Mouse (Mus musculus) ES-E14 (cell line): Measurements from ENCODE around the gene Cbln1. TPM values are rescaled to one million over a fixed set of nuclear protein-coding genes. Genes with fewer than 3 reads are reported as not detected.
A peak's percentile ranks its signal among the peaks of the same experiment; 100 is the strongest.

Experiments used
- DNase-seq: peaks from one replicate; pipeline ENCODE4 v3.0.0-alpha.2; 2013; ENCODE audit warnings: low read depth, low spot score
- H3K27ac ChIP-seq: 2 replicates; pipeline ENCODE4 v1.5.1; 2012; ENCODE audit warnings: low read depth, mild to moderate bottlenecking, low read length, moderate library complexity, mixed read lengths; ENCODE audit not compliant: poor library complexity, insufficient read depth, severe bottlenecking
- H3K36me3 ChIP-seq: 2 replicates; pipeline ENCODE4 v1.6.1; 2012; ENCODE audit warnings: mild to moderate bottlenecking, low read length, moderate library complexity, mixed read lengths; ENCODE audit not compliant: control insufficient read depth, poor library complexity, insufficient read depth, severe bottlenecking
- H3K4me1 ChIP-seq, 2 experiments: fragments of 150-350 bp in 1 of 2; sonication (generic) in 1 of 2; 2 replicates each; pipeline ENCODE4 v1.6.1; 2012; ENCODE audit warnings: low read length in 2 of 2, mild to moderate bottlenecking in 1 of 2, mixed read lengths in 1 of 2; ENCODE audit not compliant: control insufficient read depth in 2 of 2, insufficient read depth in 2 of 2, poor library complexity in 1 of 2
- H3K4me3 ChIP-seq, 2 experiments: fragments of 150-350 bp in 1 of 2; sonication (generic) in 1 of 2; 2 replicates each; pipeline ENCODE4 v1.5.1; 2012; ENCODE audit warnings: low read length in 2 of 2, low read depth in 1 of 2, mild to moderate bottlenecking in 1 of 2, mixed read lengths in 1 of 2; ENCODE audit not compliant: insufficient read depth in 1 of 2, poor library complexity in 1 of 2, severe bottlenecking in 1 of 2
- H3K9ac ChIP-seq: 2 replicates; pipeline ENCODE4 v1.6.1; 2012; ENCODE audit warnings: low read depth, mild to moderate bottlenecking, low read length, mixed read lengths; ENCODE audit not compliant: poor library complexity, insufficient read depth, severe bottlenecking
- H3K9me3 ChIP-seq: fragments of 150-350 bp; sonication (generic); 2 replicates; pipeline ENCODE4 v1.6.1; 2012; ENCODE audit warnings: low read depth, mild to moderate bottlenecking, low read length; ENCODE audit not compliant: control insufficient read depth, insufficient read depth
- CHD2 ChIP-seq: IDR thresholded peaks from 2 replicates; pipeline ENCODE4 v1.6.1; 2014; ENCODE audit warnings: mild to moderate bottlenecking, low read depth, low read length, inconsistent platforms
- HCFC1 ChIP-seq: IDR thresholded peaks from 2 replicates; pipeline ENCODE4 v1.6.1; 2012; ENCODE audit warnings: low read length, inconsistent platforms, borderline replicate concordance; ENCODE audit not compliant: insufficient read depth
- MAFK ChIP-seq: IDR thresholded peaks from 2 replicates; pipeline ENCODE4 v1.6.1; 2014; ENCODE audit warnings: mild to moderate bottlenecking, low read depth, low read length, inconsistent platforms; ENCODE audit not compliant: insufficient read depth
- ZC3H11A ChIP-seq: IDR thresholded peaks from 2 replicates; pipeline ENCODE4 v1.6.1; 2012; ENCODE audit warnings: low read depth, mild to moderate bottlenecking, inconsistent platforms, low read length, borderline replicate concordance
- ZNF384 ChIP-seq: IDR thresholded peaks from 2 replicates; pipeline ENCODE4 v1.6.1; 2012; ENCODE audit warnings: low read depth, low read length, inconsistent platforms
- in situ Hi-C, 2 experiments: fragments of 600-800 bp; cut with MboI; formaldehyde crosslinking; loops; one replicate each; pipeline ENCODE4 v1.15.1; 2025; ENCODE audit warnings: low sequenced_read_pairs in 2 of 2, inconsistent platforms in 1 of 2; ENCODE audit not compliant: unreplicated experiment in 2 of 2
- total RNA-seq: library from RNA; depleted of rRNA; stranded (reverse); fragments of 300-350 nt; gene quantifications from 2 replicates; pipeline ENCODE4 v1.2.3, GENCODE M21; 2012

Cbln1 gene
- total RNA-seq, 1 experiment, result 3.6 TPM

- in situ Hi-C loops, result no loop called here
- DNase-seq, result no peak
- Histone ChIP-seq H3K4me1 (peaks cover 0 to 4% of the 10 kb centered on the region in 2 experiments; a peak in 2 of 4 replicates), H3K9ac (no peak overlapping the region), H3K4me3 (no peak overlapping the region), H3K36me3 (no peaks in the 10 kb centered on the region), H3K9me3 (no peaks in the 10 kb centered on the region), H3K27ac (no peak overlapping the region)
- TF ChIP-seq HCFC1 (no peak), ZNF384 (no peak), MAFK (no peak), ZC3H11A (no peak), CHD2 (no peak)
Measured at GRCm38 (mm10) chr8:87466335-87466734, 6.1 kb downstream of the Cbln1 start.

GRCm38 (mm10) chr8:87464446-87464845 is 8.0 kb downstream of the Cbln1 start:
- no peak overlapping the region for H3K9ac ChIP-seq
- H3K9me3 ChIP-seq, result no peaks in the 10 kb centered on the region
- no peak for DNase-seq
- H3K36me3 ChIP-seq, result no peaks in the 10 kb centered on the region
- TF ChIP-seq HCFC1 (no peak), CHD2 (no peak), ZC3H11A (no peak), ZNF384 (no peak), MAFK (peak; percentile 81)
- no peak overlapping the region for H3K4me3 ChIP-seq
- in situ Hi-C loops, result no loop called here
- H3K4me1 ChIP-seq, result peaks cover 0 to 4% of the 10 kb centered on the region in 2 experiments; a peak in 1 of 4 replicates
- no peak overlapping the region for H3K27ac ChIP-seq

DNA sequence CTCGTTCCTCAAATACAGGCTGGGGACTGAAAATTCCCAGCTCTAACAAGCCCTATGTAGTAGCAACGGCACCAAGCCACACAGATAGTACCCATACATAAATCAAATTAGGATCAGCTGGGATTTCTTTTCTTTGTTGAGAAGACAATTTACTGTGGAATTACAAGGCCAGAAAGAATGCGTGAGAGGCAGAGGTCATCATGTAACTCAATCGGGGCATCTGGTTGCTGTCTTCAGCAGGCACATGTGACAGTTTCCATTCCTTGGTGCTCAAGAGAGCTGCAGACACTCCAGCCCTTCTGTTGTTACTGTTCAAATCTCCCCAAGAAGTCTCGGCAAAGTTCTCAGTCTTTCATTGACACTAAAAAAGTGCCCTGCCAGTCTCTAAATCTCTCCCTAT is 10.6 kb downstream of the Cbln1 start:
- Histone ChIP-seq H3K4me3 (no peak overlapping the region), H3K27ac (no peak overlapping the region), H3K9ac (no peak overlapping the region), H3K9me3 (no peaks in the 10 kb centered on the region), H3K4me1 (no peaks in the 10 kb centered on the region), H3K36me3 (no peaks in the 10 kb centered on the region)
- DNase-seq, result no peak
- TF ChIP-seq ZNF384 (no peak), CHD2 (no peak), HCFC1 (no peak), ZC3H11A (no peak), MAFK (no peak)
- in situ Hi-C loops, result no loop called here

- no peak for DNase-seq
- H3K4me3 ChIP-seq, result no peak overlapping the region
- H3K4me1 ChIP-seq, result no peaks in the 10 kb centered on the region
- in situ Hi-C loops, result no loop called here
- TF ChIP-seq HCFC1 (no peak), ZC3H11A (no peak), CHD2 (no peak), ZNF384 (no peak), MAFK (no peak)
- H3K27ac ChIP-seq, result no peak overlapping the region
- H3K36me3 ChIP-seq, result no peaks in the 10 kb centered on the region
- no peaks in the 10 kb centered on the region for H3K9me3 ChIP-seq
- no peak overlapping the region for H3K9ac ChIP-seq
Measured at GRCm38 (mm10) chr8:87456949-87457348, 15.5 kb downstream of the Cbln1 start.

DNA sequence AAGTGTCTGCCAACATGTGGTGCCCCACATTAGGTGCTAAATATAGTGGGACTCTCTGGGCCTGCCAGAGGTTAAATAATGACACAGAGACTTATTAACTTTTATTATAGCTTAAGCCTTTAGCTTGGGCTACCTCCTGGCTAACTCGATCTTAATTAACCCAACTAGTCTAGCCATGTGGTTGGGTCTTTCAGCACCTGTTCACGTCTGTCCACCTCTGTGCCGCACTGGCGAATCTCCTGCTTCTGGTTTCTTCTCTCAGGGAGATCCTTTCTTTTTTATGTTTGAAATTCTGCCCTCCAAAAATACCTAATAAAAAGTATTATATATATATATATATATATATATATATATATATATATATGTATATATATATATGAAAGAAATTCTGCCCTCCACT is 19.6 kb downstream of the Cbln1 start:
- no peaks in the 10 kb centered on the region for H3K36me3 ChIP-seq
- H3K9ac ChIP-seq, result no peak overlapping the region
- H3K27ac ChIP-seq, result no peak overlapping the region
- no peaks in the 10 kb centered on the region for H3K4me1 ChIP-seq
- H3K4me3 ChIP-seq, result no peak overlapping the region
- no peaks in the 10 kb centered on the region for H3K9me3 ChIP-seq
- TF ChIP-seq MAFK (no peak), ZC3H11A (no peak), HCFC1 (no peak), ZNF384 (no peak), CHD2 (no peak)
- DNase-seq, result no peak
- in situ Hi-C loops, result no loop called here
